Mouse (Mus musculus) stomach, postnatal 0 days (tissue): ENCODE results near the gene Kctd6.

ENCODE experiments used
- CTCF ChIP-seq: IDR thresholded peaks from 2 replicates; pipeline ENCODE4 v1.5.1; 2016; ENCODE audit warnings: antibody characterized with exemption, low read depth, mild to moderate bottlenecking, moderate library complexity
- EP300 ChIP-seq: optimal IDR thresholded peaks from 2 replicates; pipeline ENCODE3; 2016; ENCODE audit warnings: antibody characterized with exemption

- no peak for TF ChIP-seq EP300
- TF ChIP-seq CTCF = peak; percentile 60
Observed at GRCm38 (mm10) chr14:8220306-8220705, 6.4 kb downstream of the Kctd6 start.
